Mouse (Mus musculus) heart, adult 9 months (tissue): Measurements from ENCODE around the gene Pagr1b.

Experiments
- DNase-seq, 2 experiments: peaks; one replicate each; pipeline ENCODE4 v3.0.0; 2022; ENCODE audit warnings: low spot score in 2 of 2

Pagr1b gene

DNA sequence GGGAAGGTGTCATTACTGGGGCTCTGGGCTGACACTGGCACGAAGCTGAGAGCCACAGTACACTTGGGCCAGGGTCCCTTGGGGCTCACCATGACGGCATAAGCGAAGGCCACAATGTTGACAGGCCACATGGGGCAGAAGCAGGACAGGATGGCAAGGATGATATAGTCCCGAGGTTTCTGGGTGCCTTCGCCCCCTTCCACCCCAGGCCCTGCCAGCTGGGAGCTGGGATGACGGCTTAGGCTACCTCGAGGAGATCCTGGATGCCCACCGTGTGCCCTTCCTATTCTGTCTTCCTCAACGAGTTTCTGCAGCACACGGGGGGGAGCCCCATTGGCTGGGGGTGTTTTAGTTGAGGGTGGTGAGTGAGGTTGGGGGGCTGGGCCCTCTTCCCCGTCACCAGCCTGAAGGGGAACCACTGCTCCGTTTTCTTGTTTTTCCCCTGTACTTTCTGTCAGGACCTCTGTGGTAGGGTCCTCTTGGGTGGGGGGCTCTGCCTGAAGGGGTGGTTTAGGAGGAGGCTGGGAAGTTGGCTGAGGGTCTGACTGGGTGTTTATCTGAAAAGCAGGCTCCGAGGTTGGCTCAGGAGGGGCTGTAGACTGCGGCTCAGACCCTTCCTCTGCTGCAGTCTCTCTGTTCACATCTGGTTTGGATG lies 3.1 kb upstream of the Pagr1b start:
- DNase-seq = no peak

DNA sequence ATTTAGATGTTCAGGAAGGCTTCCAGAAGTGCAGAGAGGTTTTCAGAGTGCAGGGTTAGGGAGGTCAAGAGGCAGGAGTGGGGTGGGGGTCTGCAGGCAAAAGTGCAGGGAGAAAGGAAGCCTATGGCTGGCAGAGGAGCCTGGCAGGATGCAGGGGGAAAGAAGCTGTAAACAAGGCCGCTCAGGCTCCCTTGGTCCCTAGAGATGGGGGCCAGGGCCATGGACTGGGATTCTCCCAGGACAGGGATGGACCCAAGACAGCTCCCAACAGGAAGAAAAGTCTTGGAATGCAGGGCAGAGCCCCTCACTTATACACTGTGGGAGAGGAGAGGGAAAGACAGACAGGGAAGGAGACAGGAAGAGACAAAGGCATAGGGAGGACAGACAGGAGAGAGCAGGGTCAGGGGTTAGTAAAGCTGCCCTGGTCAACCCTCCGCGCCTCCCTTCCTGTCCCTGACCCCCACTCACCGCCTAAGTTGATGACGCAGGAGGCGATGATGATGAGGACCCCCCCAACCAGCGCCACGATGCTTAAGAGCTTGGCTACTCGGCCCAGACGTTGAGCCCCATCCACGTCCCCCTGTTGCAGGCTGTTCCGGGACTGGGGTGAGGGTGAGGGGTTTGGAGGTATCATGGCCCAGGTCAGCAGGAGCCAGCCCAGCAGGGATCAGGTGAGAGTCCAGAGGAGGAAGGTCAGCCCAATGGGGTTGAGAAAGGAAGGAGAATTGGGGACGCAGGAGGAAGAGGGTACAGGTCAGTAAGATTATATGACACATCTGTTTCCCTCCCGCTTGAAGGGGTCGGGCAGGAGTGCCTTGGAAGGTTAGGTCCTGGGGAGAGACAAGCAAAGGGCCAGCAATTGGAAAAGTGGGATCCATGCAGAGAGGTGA lies 2.4 kb upstream of the Pagr1b start:
- DNase-seq = no peak

DNA sequence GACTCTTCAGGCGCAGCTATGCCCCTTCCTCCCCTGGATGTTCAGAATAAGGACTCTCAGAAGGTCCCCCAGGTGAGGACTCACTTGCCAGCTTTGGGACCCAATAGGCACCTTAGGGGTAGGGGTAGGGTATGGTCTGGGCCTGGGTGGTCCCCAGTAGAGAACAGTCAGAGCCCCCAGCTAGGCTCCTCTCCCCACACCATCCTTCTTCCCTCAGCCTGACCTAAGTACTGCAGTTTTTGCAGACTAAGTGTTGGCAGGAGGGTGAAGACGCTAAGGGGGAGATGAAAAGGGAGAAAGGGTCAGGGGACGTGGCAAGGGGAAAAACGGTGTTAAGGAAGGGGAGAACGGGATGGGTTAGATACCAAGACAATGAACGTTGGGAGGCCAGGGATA lies 1.7 kb upstream of the Pagr1b start:
- DNase-seq = peak in 1 of 2 experiments; percentile 6

DNA sequence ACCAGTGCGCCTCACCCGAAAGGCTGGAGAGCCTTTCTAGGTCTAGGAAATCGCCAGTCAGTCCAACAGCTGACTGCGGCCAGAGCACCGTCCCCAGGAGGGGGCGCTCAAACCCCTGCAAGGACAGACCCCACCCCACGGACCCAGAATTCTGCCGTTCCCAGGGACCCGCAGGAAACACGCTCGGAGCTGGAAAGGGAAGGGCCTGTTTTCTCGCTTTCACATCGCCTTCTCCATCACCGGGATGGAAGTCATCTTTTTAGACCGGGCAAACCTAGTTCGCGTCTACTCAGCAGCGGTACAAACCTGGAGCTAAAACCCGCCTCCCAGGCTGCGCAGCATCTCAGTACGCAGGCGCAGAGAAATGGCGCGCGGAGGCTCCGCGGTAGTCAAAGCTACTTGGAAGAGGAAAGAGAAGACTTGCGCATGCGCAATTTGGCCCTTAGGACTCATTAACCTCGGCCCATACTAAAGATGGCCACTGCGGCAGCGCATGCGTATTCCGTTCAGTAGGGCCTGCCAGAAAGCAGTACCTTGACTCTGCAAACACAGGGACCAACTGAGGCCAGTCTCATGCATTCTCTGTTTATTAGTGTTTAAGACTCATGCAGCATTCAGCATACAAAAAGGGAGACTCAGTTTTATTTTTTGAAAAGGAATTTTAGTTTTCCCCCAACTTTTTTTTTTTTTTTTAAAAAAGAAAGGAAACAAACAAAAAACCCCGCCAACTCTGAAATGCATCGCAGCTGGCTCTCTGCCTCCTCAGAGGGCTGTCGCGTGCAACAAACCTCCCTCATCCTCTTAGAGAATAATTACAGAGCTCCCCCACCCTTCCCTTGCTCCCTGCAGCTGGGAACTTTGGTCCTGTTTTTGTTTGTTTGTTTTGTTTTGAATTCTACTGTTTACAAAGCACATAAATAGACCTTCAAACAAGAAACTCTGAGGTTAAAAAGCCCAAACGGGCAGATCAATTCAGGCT lies 976 bp upstream of the Pagr1b start, which contains the start of gene Pagr1a:
Pagr1a (minus strand) TSS at position 382 of the 979 bp plus-strand sequence.
- DNase-seq = peak; percentile 96 to 97

DNA sequence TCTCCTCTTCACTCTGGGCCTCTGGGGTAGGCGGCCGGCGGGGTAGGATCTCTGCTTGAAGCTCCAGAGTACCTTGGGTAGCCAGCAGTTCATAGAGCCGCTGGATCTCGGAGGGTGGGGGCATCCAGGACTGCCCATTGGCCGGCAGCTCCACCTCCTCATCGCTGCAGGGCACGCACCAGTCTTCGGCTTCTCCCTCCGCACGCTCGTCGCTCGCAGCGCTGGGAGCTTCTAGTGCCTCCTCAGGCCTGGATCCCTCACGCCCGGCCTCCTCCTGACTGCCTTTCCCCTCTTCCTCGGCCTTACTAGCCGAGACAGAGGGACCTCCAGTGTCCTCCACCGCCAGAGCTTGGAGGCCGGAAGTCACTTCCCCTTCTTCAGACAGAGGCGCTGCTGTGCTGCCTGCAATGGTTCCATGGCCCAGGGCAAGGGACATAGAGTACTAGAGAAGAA lies 228 bp upstream of the Pagr1b start:
- DNase-seq = no peak

DNA sequence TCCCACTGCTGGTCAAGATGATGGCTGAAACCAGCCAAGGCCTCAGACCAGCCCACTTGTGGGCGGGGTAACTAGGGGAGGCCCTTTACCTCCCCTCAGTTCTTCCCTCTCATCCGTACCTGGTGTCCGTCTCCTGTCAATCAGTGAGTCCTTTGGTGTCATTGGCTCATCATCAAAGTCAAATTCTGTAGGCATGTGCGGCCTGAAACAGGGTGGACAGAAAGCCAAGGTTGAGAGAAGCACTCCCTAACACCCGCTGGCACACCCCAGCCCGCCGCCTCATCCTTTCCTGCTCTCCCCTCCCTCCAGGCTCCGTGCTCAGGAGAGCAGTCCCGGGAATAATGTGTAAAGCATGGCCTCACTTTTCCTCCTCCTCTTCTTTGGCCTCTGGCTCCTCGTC lies 203 bp downstream of the Pagr1b start:
- DNase-seq = peak; percentile 45 to 61

DNA sequence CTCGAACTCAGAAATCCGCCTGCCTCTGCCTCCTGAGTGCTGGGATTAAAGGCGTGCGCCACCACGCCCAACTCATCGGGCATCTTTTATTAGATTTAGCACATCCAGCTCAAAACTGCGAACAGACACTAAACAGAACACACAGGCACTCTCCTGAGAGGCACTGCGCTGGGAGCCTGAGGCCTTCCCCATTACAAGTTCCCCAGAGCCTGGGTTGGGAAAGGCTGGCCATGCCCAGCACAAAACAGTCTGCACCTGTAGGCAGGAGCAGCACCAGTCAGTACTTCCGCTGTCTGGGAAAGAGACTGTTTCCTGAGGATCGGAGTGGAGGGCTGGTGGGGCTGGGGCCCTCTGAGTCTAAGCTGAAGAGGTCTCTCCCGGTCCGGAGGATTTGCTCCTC lies 1.3 kb downstream of the Pagr1b start:
- DNase-seq = no peak

DNA sequence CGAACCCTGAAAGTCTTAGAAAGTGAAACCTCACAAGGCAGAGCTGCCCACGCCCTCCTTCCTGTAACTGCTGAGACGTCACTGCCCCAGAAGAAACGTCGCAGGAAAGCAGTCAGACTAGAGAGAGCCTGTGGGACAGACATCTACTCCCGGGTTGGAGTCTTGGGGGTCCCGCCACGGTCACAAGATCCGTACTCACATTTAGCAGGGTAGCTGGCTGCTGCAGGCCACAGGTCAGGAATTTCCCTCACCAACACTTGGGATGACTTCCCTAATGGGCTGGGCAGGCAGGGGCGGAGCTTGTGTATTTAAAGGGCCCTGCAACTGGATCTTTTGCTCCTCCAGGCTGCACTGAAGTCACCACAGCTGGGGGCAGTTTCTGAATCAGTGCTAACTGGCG lies 2.0 kb downstream of the Pagr1b start, which contains the start of gene Mvp:
Mvp (minus strand) TSS at position 302 of the 400 bp plus-strand sequence.
- peak; percentile 85 to 87 for DNase-seq

DNA sequence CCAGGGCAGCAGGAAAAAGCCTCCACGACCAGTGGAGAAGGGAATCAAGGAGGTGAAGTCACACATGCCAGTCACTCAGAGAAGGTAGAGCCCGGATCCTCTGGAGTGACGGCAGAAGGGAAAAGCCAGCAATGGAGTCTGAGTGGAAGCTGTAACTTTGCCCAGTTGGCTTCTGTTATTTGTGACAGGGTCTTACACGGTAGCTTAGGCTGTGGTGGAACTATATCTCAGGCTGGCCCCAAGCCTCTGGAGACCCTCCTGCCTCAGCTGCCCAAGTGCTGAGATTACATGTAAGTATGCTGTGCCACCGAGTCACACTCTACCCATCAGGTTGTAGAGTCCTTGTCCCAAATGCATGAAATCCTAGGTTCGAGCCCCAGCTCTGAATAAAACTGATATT lies 2.9 kb downstream of the Pagr1b start:
- DNase-seq = no peak

DNA sequence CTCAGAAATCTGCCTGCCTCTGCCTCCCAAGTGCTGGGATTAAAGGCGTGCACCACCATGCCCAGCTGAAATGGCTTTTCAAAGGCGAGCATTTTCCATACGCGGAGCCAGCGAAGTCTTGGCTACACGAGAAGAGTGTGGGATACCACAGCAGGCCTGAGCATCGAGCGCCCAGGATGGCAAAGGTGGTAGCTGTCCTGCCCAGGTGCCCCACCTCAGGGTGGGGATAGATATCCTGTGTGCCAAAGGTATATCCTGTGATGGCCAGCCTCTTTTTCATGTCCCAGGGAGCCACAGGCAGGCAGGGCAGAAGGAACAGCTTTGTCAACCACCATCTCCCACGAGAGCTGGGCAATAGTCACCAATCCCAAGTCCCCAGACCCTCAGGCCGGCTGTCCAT lies 3.4 kb downstream of the Pagr1b start:
- DNase-seq = no peak

DNA sequence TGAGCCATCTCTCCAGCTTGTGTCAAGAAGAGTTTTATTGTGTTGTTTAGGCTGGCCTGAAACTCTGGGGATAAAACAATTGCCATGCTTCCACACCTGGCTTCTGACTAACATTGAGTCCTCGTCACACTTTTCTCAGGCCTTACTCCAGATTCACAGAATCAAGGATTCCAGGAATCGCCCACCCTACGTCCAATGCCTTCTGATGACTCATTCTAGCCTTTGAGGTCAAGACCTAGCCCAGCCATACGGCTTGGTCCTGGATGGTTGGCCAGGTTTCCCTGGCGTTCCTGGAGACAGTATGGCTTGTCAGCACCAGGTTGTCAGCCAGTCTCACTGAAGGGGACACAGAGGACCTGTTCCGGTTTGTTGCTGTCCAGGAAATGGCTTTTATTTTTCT lies 3.9 kb downstream of the Pagr1b start:
- no peak for DNase-seq

DNA sequence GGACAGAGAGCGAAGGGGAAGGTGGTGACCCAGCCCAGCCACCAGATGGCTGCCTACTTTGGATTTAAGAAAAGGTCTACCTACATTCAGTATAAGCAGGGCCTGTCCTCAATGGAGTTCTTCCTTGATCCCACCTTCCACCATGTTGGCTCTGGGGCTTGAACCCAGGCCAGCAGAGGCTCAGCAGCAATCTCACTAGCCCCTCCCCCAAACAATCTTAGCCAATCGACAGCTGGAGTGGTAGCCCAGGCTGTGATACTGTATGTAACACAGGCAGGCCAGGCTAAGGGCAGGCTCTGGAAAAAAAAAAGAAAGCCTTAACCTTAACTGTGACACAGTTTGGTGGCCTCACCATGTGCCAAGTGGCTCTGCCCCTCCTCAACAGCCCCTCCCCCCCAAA lies 4.6 kb downstream of the Pagr1b start:
- no peak for DNase-seq

DNA sequence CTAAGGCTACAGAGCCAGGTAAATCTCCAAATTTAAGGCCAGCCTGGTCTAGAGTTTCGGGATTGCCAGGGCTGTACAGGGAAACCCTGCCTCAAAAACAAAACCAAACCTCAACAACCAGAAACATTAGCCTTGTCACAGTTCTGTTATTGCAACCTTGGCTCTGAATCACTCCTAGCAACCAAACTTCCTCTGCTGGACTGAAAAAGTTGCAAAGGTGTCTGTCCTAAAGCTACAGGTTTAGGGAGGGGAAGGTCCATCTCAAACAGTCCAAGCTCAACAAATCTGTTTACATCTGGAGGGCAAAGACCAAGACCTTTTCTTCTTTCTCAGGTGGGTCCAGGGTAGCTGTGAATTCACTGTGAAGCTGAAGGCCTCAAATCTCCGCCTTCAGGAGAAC lies 5.2 kb downstream of the Pagr1b start:
- DNase-seq = no peak

DNA sequence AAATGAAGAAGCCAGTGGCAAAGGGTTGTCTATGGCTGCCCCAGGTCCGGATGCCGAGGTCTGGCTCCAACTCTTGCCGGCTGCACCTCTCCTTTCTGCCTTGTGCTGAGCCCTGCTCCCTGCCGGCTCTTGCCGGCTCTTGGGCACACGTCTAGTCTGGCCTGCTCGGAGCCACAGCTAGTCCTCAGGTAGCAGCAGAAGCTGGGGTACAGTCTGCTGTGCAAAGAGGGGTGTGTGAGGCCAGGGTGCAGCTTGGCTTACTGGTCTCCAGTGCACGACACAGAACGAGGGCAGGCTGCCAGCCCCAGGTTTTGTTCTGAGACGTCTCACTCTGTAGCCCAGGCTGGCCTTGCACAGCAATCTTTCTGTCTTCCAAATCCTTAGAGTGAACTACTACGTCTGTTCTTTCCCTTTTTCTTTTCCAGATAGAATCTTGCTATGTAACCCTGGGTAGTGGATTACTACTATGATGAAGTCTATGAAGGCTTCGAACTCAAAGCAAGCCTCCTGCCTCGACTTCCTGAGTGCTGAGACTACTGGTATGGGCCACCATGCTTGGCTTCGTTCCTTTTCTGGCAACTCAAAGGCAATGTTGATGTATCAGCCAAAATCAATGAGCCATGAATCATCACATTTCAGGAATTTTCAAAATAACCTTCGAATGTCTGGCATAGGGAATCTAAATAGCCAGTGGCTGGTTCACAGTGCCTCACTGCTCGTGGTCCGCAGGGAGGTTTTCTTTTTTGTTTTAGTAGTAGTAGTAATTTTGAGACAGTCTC lies 6.8 kb downstream of the Pagr1b start:
- DNase-seq = no peak

DNA sequence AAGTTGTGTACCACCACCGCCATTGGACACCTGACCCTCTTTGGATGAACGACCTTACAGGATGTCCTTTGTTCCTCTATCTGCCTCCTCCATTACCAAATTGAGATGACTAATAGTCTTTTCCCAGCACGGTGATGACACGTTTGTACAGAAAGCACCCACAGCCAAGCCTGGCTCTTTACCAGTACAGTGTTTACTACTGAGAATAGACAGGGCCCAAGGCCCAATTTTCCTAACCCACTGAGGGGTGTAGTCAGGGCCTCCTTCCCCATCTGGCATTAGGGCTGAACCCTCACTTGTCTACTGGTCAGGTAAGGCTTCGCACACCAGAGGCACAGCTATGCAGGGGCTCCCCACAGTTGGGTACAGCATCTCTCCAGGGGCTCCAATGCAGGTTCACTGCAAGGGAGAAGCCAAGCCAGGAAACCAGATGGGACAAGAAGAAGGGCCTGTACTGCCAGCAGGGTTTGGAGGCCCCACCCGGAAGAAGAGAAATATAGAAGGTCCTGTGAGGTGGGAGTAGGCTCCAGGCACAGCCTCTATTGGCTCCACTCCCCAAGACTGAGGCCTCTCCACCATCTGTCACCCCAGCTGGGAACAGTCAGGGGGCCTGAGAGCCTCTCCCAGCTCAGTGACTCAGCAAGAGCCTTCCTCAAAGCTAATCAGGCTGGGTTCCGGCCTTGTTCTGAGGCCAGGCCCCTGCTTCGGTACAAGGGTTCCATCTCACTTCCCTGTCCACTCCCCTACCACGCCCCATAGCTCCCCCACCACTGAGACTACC lies 7.9 kb downstream of the Pagr1b start:
- DNase-seq = peak; percentile 90 to 93

DNA sequence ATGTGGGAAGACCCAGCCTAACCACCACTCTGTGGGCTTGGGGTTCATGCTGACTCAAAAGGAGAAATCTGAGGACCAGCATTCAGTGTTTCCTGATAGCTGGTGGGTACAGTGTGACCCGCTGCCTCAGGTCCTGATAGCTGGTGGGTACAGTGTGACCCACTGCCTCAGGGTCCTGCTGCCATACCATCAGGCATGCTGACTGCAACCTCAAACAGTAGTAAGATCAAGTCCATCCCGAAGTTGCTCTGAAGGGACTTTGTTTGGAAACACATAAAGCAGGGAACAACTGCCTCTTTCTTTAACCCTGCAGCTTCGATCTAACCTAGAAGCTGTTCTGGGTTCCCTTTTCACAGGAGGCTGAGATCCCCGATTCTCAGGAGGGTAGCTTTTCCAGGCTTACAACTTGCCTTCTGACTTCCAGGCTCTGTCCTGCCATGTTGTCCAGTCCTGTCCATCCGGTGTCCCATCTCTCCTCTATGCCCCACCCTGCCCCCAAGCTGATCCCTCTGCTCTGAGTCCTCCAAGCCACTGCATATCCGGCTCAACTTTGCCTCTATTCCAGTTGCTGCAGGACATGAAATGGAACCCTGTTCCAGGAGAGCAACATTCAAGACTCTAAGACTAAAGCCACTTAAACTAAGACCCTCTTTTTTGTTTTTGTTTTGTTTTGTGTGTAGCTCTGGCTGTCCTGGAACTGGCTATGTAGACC lies 8.8 kb downstream of the Pagr1b start:
- no peak for DNase-seq

DNA sequence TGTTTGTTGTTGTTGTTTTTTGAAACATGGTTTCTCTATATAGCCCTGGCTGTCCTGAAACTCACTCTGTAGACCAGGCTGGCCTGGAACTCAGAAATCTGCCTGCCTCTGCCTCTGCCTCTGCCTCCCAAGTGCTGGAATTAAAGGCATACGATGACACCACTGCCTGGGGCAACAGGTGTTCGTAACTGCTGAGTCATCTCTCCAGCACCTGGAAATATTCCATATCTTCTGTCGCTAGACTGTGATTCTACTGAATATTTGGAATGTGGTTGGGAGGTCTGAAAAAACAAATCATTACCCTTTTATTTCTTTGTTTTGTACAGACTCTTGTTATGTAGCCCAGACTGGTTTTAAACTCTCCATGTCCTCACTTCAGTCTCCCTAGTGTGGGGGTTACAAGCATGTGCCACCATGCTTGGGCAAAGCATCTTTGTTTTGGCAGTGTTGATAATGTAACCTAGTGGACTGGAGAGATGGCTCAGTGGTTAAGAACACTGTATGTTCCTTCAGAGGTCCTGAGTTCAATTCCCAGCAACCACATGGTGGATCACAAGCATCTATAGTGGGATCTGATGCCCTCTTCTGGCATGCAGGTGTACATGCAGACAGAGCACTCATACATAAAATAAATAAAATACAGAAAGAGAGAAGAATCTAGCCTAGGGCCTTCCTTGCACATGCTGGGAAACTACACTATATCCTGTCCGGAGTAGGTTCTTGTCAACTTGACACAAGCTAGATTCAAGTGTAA lies 12.0 kb downstream of the Pagr1b start:
- no peak for DNase-seq

DNA sequence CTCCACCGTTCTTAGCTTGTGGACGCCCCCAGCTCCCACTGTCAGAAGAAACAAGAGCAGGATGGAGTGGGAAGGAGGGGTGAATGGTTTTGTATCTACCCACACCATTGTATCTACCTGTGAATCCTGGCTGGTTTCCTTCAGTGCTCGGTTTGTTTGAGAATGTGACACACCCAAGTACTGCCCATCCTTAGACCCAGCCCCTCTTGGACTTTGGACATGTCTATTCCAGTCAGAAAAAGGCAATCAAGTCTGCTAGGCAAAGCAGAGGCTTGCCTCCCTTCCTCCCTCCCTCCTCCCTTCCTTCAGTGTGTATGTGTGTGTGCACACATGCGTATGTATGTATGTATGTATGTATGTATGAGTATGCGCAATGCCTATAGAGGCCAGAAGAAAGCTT lies 12.7 kb downstream of the Pagr1b start:
- DNase-seq = no peak

DNA sequence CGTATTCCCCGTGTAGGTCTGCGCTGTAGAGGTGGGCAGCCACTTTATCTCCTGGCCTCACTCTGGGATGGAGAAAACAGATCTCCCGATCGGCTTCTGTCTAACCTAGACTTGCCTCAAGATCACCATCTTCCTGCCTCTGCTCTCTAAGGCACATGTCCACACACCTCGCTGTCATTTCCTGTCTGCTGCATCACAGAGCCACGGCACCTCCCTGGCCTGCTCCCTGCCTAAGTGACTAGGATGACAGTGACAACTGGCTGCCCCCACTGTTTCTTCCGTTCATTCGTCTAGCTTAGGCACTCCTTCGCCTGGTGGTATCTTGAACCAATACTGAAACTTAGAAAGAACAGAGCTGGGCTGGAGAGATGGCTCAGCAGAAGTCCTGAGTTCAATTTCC lies 16.7 kb downstream of the Pagr1b start:
- DNase-seq = no peak
